Mouse (Mus musculus): ENCODE data around the gene Ceacam3. TPM values are rescaled to one million over a fixed set of nuclear protein-coding genes. Genes with fewer than 3 reads are reported as not detected.
"Not testable (repeated sequence)": the region's sequence is repeated elsewhere in the genome, so short reads cannot be mapped to it uniquely, and the experiment has no call there.

Ceacam3 gene
- not detected in 2 replicates for polyA plus RNA-seq (2015; fragmentation: Nextera tagmentation; extraction: Ambion mirVana)

DNA sequence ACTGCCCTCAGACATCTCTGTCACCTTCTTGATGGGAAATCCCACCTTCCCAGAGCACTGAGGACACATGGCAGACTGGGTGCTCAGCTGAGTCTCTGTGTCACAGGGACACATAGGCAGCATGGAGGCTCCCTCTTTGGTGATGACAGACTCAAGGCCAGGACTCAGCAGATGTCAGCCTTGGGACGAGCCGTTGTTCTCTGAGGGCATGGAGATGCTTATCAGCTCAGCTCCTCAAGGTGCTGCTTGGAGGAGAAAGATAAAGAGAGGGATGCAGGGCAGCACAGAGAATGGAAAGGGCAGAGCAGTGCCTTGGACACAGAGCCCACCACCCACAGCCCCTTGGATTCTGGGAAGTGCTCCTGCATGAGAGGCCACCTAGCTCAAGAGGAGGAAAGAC is at the start of gene Ceacam3:
Ceacam3 (plus strand) TSS at position 352 of the 400 bp plus-strand sequence.
- 83% methylated on average over 2 of the region's 2 CpGs for WGBS (ENCODE audit: insufficient replicate concordance)

DNA sequence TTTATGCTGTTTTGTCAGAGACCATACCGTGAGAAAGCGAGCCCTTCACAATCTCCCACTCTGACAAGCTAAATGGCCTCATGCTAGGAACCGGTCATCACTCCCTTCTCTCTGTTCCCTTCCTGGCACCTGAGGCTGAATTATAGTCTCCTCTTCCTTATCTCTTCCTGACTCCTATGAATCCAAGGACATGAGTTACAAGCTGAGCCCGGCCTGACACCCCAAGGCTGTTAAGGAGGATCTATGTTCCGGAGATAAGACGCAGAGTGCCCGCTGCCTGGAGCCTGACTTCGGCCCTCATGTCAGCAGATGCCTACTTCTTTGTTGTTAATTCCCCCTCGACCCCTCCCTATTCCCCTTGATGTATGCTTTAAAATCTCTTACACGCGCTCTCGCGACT is 48.5 kb upstream of the Ceacam3 start:
- not testable (repeated sequence) for H3K27me3 ChIP-seq (ENCODE audit: insufficient read depth, low read length); H3K4me2 ChIP-seq (ENCODE audit: low read depth, low read length); DNase-seq; ATAC-seq; H3K4me3 ChIP-seq (ENCODE audit: low read depth, low read length); H3K4me1 ChIP-seq (ENCODE audit: insufficient read depth); H3K36me3 ChIP-seq (replicated peaks; ENCODE audit: insufficient read depth, low read length); H3K9me3 ChIP-seq (ENCODE audit: low read length); H3K27ac ChIP-seq (ENCODE audit: low read depth); H3K9ac ChIP-seq (replicated peaks)
- WGBS (ENCODE audit: insufficient replicate concordance): 81% methylated on average over 13 of the region's 13 CpGs

More for the DNA sequence above, at the start of gene Ceacam3:
- no peaks in the 10 kb centered on the region for H3K27me3 ChIP-seq (ENCODE audit: insufficient read depth, low read length)
- TF ChIP-seq EP300 (IDR thresholded peaks at IDR 0.05; ENCODE audit: low read depth): no peak
- no peak for ATAC-seq
- H3K36me3 ChIP-seq (replicated peaks; ENCODE audit: insufficient read depth, low read length): no peaks in the 10 kb centered on the region
- no peaks in the 10 kb centered on the region for H3K9me3 ChIP-seq (ENCODE audit: low read length)
- H3K4me2 ChIP-seq (ENCODE audit: low read depth, low read length): no peak within 1 kb of the TSS
- H3K4me3 ChIP-seq (ENCODE audit: low read depth, low read length): no peak within 1 kb of the TSS
- H3K9ac ChIP-seq (replicated peaks): no peak within 1 kb of the TSS
- H3K4me1 ChIP-seq (ENCODE audit: insufficient read depth): no peaks in the 10 kb centered on the region
- no peak for DNase-seq
- no peak within 1 kb of the TSS for H3K27ac ChIP-seq (ENCODE audit: low read depth)

DNA sequence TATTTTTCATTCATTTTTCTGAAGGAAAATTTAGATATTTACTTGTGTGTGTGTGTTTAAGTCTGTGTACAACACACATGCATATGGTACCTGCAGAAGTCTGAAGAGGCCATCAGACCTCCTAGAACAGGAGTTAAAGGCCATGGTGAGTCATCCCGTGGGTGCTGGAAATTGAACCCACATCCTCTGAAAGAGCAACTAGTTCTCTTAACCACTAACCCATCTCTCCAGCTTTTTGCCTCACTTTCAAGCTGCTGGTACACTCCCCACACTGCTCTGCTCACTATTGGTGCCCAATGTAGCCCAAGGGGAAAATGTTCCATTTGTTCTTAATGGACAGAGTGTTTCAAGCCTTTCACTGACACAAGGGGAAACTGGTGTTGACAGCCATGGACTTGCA is 14.8 kb upstream of the Ceacam3 start:
- 50% methylated on average over 1 of the region's 1 CpGs for WGBS (ENCODE audit: insufficient replicate concordance)
- TF ChIP-seq CTCF (IDR thresholded peaks at IDR 0.05; ENCODE audit: low read depth) (no peak), EP300 (IDR thresholded peaks at IDR 0.05; ENCODE audit: low read depth) (no peak)
- no peaks in the 10 kb centered on the region for H3K36me3 ChIP-seq (replicated peaks; ENCODE audit: insufficient read depth, low read length)
- no peak overlapping the region for H3K27ac ChIP-seq (ENCODE audit: low read depth)
- H3K4me3 ChIP-seq (ENCODE audit: low read depth, low read length): no peak overlapping the region
- no peak overlapping the region for H3K4me2 ChIP-seq (ENCODE audit: low read depth, low read length)
- H3K4me1 ChIP-seq (ENCODE audit: insufficient read depth): no peaks in the 10 kb centered on the region
- no peaks in the 10 kb centered on the region for H3K27me3 ChIP-seq (ENCODE audit: insufficient read depth, low read length)
- DNase-seq: no peak
- no peaks in the 10 kb centered on the region for H3K9me3 ChIP-seq (ENCODE audit: low read length)
- no peak for ATAC-seq
- no peak overlapping the region for H3K9ac ChIP-seq (replicated peaks)

DNA sequence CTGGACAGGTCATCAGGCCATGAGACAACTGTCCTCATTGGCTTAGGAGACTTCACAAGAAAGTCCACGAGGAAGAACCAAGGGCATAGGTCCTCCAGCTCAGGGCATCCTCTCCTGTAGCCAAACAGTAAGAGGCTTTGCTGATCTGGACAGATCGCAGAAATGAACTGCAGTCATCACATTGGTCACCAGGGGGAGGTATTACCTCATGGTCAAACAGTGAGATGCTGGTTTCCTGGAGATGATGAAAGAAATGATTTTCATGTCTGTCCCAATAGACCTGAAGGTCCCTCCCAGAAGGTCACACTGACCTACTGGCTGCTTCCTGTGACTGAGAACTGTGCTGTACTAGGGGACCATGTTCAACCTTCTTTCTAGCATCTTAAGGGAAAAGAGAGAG is 5.6 kb downstream of the Ceacam3 start:
- TF ChIP-seq EP300 (IDR thresholded peaks at IDR 0.05; ENCODE audit: low read depth): no peak
- peak; percentile 69 for TF ChIP-seq CTCF (IDR thresholded peaks at IDR 0.05; ENCODE audit: low read depth)
- no peak overlapping the region for H3K4me2 ChIP-seq (ENCODE audit: low read depth, low read length)
- no peaks in the 10 kb centered on the region for H3K4me1 ChIP-seq (ENCODE audit: insufficient read depth)
- ATAC-seq (peak; percentile 59), DNase-seq (peak; percentile 58)
- H3K27ac ChIP-seq (ENCODE audit: low read depth): no peak overlapping the region
- no peaks in the 10 kb centered on the region for H3K27me3 ChIP-seq (ENCODE audit: insufficient read depth, low read length)
- no peaks in the 10 kb centered on the region for H3K36me3 ChIP-seq (replicated peaks; ENCODE audit: insufficient read depth, low read length)
- no peaks in the 10 kb centered on the region for H3K9me3 ChIP-seq (ENCODE audit: low read length)
- WGBS (ENCODE audit: insufficient replicate concordance): 24% methylated on average over 2 of the region's 2 CpGs
- no peak overlapping the region for H3K4me3 ChIP-seq (ENCODE audit: low read depth, low read length)
- H3K9ac ChIP-seq (replicated peaks): no peak overlapping the region

DNA sequence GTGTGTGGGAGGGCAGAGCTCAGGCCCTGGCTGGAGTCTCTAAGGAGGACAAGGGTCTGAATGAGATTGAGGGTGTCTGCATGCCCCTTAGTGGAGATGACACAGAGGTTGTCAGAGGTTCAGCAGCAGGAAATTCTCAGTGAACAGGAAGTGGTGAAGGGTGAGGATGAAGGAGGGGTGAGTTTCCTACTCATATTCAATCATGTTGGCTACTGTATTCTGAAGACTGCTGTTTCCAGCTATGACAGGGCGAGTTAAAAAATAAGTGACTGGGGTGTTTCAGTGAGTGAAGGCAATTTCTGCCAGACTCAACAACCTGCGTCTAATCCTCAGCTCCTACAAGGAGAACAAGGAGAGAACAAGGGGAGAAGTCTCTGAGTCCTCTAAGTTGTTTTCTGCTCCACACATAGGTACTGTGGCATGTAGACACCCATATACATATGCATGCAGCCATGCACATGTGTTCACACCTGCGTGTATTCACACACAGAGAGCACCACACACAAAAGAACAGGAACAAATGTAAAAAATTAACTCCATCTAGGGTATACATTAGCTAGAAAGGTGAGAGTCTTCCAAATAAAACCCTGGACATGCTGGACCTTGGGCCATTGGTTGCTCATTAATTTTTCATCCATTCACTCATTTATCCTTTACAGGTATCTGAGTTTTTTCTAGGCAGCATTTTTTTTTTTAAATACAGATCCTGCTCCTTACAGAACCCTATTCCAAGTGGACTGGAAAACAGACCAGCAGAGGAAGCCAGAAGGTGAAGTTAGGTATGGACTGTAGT is 7.0 kb downstream of the Ceacam3 start:
- H3K27me3 ChIP-seq (ENCODE audit: insufficient read depth, low read length): no peaks in the 10 kb centered on the region
- no peaks in the 10 kb centered on the region for H3K36me3 ChIP-seq (replicated peaks; ENCODE audit: insufficient read depth, low read length)
- no peak for DNase-seq
- H3K9me3 ChIP-seq (ENCODE audit: low read length): no peaks in the 10 kb centered on the region
- no peak overlapping the region for H3K9ac ChIP-seq (replicated peaks)
- no peak overlapping the region for H3K4me3 ChIP-seq (ENCODE audit: low read depth, low read length)
- no peak overlapping the region for H3K4me2 ChIP-seq (ENCODE audit: low read depth, low read length)
- no peaks in the 10 kb centered on the region for H3K4me1 ChIP-seq (ENCODE audit: insufficient read depth)
- 54% methylated on average over 3 of the region's 3 CpGs for WGBS (ENCODE audit: insufficient replicate concordance)
- ATAC-seq: no peak
- H3K27ac ChIP-seq (ENCODE audit: low read depth): no peak overlapping the region
- TF ChIP-seq EP300 (IDR thresholded peaks at IDR 0.05; ENCODE audit: low read depth) (no peak), CTCF (IDR thresholded peaks at IDR 0.05; ENCODE audit: low read depth) (no peak)

DNA sequence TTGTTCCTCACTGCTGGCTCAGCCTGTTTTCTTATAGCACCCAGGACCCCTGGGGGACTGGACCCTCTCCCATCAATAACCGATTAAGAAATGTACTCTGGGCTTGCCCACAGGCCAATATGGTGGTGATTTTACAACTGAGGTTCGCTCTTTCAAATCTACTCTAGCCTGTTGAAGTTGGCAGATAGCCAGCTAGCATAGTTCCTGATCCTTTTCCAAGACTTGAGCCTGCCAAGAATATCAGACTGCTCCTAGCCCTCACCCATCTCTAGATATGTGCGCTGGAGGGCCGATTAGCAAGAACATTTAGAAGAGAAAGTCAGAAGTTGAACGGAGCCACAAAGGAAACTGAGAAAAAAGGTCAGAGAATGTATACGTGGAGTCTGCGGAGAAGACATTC is 8.9 kb downstream of the Ceacam3 start:
- Histone ChIP-seq H3K9ac (replicated peaks) (no peak overlapping the region), H3K4me3 (ENCODE audit: low read depth, low read length) (no peak overlapping the region), H3K9me3 (ENCODE audit: low read length) (no peaks in the 10 kb centered on the region), H3K27ac (ENCODE audit: low read depth) (no peak overlapping the region), H3K27me3 (ENCODE audit: insufficient read depth, low read length) (no peaks in the 10 kb centered on the region), H3K4me2 (ENCODE audit: low read depth, low read length) (no peak overlapping the region), H3K4me1 (ENCODE audit: insufficient read depth) (no peaks in the 10 kb centered on the region), H3K36me3 (replicated peaks; ENCODE audit: insufficient read depth, low read length) (no peaks in the 10 kb centered on the region)
- no peak for ATAC-seq
- WGBS (ENCODE audit: insufficient replicate concordance): 76% methylated on average over 7 of the region's 7 CpGs
- no peak for TF ChIP-seq EP300 (IDR thresholded peaks at IDR 0.05; ENCODE audit: low read depth)
- no peak for TF ChIP-seq CTCF (IDR thresholded peaks at IDR 0.05; ENCODE audit: low read depth)
- DNase-seq: no peak

Measured in liver, postnatal 0 days (tissue).